Mouse (Mus musculus): ENCODE data around the gene Cry1.

Gene Cry1

GRCm38 (mm10) chr10:85159989-85160619 lies 24.8 kb downstream of the Cry1 start:
- DNase-seq: no peak

GRCm38 (mm10) chr10:85157451-85157850 lies 27.4 kb downstream of the Cry1 start:
- no peak for DNase-seq

GRCm38 (mm10) chr10:85154195-85154594 lies 30.7 kb downstream of the Cry1 start:
- peak; percentile 72 for DNase-seq

GRCm38 (mm10) chr10:85149226-85149625 lies 35.6 kb downstream of the Cry1 start:
- no peak for DNase-seq

GRCm38 (mm10) chr10:85146282-85146681 lies 38.6 kb downstream of the Cry1 start:
- DNase-seq: no peak

- DNase-seq: no peak
Observed at GRCm38 (mm10) chr10:85141465-85141864, 43.4 kb downstream of the Cry1 start.

- no peak for DNase-seq
Observed at GRCm38 (mm10) chr10:85136573-85136972, 48.3 kb downstream of the Cry1 start.

GRCm38 (mm10) chr10:85128453-85128852 lies 56.4 kb downstream of the Cry1 start:
- DNase-seq: no peak

- DNase-seq: peak; percentile 99
Observed at GRCm38 (mm10) chr10:85127395-85128287, 57.2 kb downstream of the Cry1 start, which contains the start of gene Mterf2. Gene Mterf2 (minus strand): TSS chr10:85128027.

GRCm38 (mm10) chr10:85125184-85125583 lies 59.7 kb downstream of the Cry1 start:
- DNase-seq: no peak

GRCm38 (mm10) chr10:85114409-85114808 lies 70.5 kb downstream of the Cry1 start:
- no peak for DNase-seq

- DNase-seq: peak; percentile 61
Observed at GRCm38 (mm10) chr10:85103085-85103885, 81.6 kb downstream of the Cry1 start.

GRCm38 (mm10) chr10:85102247-85103084 lies 82.4 kb downstream of the Cry1 start, which contains the start of the genes Fhl4 and Tmem263:
Gene Fhl4 (minus strand): TSS chr10:85102495.
Gene Tmem263 (plus strand): TSS chr10:85102627.
- peak; percentile 96 for DNase-seq

GRCm38 (mm10) chr10:85101841-85102240 lies 83.0 kb downstream of the Cry1 start:
- DNase-seq: no peak

All from retina, postnatal 1 day (tissue).